Mouse (Mus musculus) left cerebral cortex, postnatal 25 days (tissue): ENCODE measurements around the gene Praf2. TPM values are rescaled to one million over a fixed set of nuclear protein-coding genes. Genes with fewer than 3 reads are reported as not detected.
"Not testable (repeated sequence)": the region's sequence is repeated elsewhere in the genome, so short reads cannot be mapped to it uniquely, and the experiment has no call there.

ENCODE experiments used
- DNase-seq, 2 experiments: peaks; one replicate each; pipeline ENCODE4 v3.0.0; 2022; ENCODE audit warnings: low spot score in 2 of 2, mixed read lengths in 1 of 2
- intact Hi-C: fragments of 180-260 bp; cut with DNase I; formaldehyde crosslinking; loops from one replicate; pipeline ENCODE4 v1.15.1; 2025
- total RNA-seq, 2 experiments: library from RNA; stranded (reverse); gene quantifications; 2 replicates each; pipeline ENCODE4 v1.2.3; 2021

The Praf2 gene
- total RNA-seq: 100 to 1,000 TPM in 1 of 2 experiments, 10 to 100 TPM in 1; 99.9 to 103 TPM

DNA sequence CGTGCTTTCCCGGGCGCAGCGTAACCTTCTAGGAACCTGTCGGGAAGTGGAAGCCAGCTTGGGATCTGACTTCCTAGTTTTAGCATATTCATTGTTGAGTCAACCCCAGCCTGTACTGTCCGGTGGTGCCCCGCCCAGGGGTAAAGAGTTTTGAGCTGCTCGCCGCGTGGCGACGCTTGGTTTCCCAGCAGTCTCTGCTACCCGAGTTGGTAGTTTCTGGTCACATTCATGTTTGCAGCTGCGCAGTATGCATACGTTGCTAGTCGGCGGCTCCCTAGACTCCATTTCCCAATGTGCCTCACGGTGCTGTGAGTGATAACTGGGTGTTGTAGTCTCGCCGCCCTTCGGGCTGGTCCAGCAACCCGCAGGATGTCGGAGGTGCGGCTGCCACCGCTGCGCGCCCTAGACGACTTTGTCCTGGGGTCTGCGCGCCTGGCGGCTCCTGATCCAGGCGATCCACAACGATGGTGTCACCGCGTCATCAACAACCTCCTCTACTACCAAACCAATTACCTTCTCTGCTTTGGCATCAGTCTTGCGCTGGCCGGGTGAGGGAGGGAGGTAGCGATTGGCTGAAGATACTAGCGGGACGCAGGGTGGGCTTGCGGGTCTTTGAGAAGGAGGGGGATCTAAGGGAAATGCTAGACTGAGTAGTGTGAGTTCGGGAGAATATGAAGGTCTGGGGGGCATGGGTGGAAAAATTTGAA is at the start of gene Praf2:
Praf2 (plus strand) TSS at position 225 of the 707 bp plus-strand sequence.
- DNase-seq: peak; percentile 79 to 95
- intact Hi-C loops: no loop called here

DNA sequence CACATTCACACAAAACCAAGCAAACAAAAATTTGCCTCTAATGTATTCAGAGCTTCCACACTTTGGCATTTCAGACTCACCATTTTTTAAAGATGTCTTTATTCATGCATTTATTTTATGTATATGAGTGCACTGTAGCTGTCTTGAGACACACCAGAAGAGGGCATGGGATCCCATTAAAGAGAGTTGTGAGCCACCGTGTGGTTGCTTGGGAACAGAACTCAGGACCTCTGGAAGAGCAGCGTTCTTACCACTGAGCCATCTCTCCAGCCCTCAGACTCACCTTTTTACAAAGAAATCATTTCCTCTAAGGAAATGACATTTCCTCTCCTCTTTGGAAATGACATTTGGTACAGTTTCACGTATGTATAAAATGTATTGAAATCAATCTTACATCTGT is 49.3 kb upstream of the Praf2 start:
- DNase-seq: no peak
- intact Hi-C loops: loop anchor here (10.0 kb wide), 1 partner anchor 364 kb away; the partner anchor contains the start of gene Clcn5

DNA sequence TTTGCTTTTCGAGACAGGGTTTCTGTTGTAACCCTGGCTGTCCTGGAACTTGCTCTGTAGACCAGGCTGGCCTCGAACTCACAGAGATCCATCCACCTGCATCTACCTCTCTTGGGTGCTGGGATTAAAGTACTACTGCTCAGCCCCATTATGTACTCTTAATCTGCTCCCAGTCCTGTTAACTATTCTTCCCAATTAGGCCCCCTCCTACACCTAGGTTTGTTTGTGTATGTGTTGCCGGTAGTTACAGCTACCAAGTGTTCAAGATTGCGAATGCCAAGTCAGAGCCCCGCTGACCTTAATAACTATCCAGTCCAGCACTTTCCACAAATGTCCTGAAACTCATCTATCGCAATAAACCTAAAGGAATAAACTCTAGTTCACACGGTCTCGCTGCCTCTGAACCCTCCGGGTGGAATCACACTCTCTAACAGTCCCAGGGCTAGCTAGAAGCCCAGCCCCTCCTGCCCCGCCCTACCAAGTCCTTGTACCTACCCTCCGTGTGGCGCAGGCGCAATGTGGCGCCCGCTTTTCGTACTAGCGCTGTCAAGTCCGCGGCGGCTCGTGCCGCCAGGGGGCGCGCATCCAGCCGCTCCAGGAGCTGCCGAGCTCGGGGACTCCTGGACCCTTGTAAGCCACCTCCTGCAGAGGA is 48.7 kb upstream of the Praf2 start:
- peak; percentile 80 to 86 for DNase-seq
- intact Hi-C loops: loop anchor here (10.0 kb wide), 1 partner anchor 365 kb away; the partner anchor contains the start of gene Clcn5

DNA sequence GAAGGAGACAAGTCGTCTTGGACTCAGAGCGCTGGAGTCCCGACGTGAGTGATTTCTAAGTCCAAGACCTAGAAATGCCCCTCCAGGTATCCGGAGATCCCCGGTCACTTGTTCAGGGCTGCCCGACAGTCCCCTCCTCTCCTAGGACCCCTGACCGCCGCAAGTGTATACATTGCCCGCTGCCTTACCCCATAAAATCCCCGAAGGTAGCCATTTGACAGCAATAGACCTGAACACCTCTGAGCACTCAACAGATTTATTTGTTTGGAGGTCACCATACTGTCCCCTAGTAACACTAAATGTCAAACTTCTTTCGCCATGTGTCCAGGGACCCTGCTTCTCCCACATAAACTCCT is 48.2 kb upstream of the Praf2 start:
- DNase-seq: no peak
- intact Hi-C loops: no loop called here

DNA sequence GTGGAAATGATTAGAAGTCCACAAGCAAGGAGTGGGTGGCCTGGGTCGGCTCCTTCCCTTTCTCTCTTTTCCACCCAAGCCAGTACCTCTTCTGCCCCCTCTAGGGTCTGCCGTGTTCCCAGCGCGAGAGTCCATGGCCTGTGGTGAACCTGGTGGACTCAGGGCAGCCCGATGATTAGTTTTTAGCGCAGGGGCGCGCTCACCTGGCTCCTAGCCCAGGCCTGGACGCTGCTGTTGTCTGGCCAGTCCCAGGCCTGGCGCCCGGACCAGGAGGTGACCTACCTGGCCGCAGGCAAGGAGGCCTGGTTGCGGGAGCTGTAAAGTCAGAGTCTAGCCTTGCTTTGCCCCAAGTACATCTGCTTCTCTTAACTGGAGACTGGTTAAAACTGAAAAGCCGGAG is 47.4 kb upstream of the Praf2 start, which contains the start of gene Magix:
Magix (minus strand) TSS at position 388 of the 400 bp plus-strand sequence.
- intact Hi-C loops: no loop called here
- no peak for DNase-seq

DNA sequence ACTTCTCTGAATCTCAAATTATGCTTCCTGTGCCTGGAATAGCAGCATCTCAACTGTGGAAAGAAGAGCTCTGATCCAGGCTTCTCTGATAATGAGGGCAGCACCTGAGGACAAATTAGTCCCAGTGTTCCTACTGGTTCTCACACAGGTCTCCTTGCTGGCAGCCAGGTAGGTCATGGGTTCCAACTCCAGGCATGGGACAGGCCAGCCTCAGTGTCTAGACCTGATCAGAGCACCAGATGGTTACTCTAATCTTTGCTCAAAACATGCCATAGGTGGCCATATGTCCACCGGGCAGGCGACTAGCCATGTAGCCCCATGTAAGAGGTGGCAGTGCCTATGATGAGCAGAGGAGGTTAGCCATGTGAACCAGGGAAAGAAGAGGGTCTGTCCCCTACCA is 39.9 kb upstream of the Praf2 start:
- intact Hi-C loops: no loop called here

DNA sequence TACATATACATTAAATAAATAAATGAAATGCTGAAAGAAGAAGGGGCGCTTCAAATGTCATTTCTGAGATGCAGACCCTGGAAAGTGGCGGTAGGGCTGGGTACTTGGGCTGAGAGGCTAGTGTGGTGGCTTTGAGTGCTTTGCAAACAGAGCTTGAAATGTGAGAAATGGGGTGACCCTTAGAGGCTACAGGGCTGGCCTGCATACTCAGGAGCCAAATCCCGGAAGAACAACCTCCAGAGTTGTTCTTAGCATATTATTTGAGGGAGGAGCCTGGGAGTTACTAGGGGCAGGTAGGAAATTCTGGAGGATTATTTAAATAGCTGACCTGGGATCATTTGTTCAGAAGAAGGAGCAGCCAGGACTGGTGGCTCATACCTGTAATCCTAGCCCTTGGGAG is 37.8 kb upstream of the Praf2 start:
- DNase-seq: no peak
- intact Hi-C loops: no loop called here

More for the DNA sequence above, 39.9 kb upstream of the Praf2 start:
- DNase-seq: no peak

DNA sequence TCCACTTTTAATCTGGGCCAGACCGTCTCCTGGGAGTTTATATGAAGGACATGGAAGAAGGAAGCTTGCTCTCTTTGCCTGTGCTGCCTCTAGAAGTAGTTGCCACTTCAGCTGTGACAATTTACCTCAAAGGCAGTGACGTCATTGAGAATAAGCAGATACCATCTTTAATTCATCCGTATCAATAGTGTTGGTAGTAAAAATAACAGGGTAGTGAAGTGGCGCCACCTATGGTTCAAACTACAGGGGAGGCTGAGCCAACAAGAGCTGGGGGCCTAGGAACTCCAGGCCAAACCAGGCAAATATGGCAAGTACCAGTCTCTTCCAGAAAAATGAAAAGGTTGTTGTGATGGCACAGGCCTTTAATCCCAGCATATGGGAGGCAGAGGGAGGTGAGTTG is 35.4 kb upstream of the Praf2 start:
- DNase-seq: no peak
- intact Hi-C loops: no loop called here

DNA sequence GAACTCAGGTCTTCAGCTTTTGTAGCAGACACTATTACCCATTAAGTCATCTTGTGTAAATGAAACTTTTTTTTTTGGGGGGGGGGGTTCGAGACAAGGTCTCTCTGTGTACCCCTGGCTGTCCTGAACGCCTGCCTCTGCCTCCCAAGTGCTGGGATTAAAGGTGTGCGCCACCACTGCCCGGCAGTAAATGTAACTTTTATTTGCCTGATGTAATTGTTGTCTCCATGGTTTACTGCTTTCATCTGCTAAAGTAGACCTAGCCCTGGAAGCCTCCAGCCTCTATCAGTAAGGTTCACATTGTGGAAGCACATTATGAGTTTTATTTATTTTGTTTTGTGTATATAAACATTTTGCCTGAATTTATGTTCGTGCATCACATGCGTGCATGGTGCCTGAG is 31.7 kb upstream of the Praf2 start:
- no peak for DNase-seq
- intact Hi-C loops: no loop called here

DNA sequence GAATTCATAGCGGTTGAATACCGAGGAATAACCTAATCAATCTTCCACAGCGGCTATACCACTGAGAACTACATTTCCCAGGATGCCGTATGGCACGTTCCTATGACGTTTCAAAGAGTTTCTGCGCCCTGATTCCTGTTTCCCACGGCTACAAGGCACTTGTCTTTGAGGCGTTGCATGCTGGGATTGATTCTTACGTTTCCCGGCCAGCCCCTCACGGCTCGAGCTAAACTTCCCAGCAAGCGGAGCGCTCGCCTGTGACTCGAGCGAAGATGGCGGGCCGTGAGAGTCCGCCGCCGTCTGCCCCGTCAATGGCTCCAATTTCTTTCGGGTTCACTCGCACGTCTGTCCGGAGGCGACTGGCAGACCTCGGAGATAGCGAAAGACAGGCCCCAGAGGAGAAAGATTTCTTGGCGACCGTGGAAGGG is 31.3 kb upstream of the Praf2 start, which contains the start of gene Gpkow:
Gpkow (plus strand) TSS at position 178 of the 428 bp plus-strand sequence.
- DNase-seq: peak; percentile 83 to 95
- intact Hi-C loops: no loop called here

DNA sequence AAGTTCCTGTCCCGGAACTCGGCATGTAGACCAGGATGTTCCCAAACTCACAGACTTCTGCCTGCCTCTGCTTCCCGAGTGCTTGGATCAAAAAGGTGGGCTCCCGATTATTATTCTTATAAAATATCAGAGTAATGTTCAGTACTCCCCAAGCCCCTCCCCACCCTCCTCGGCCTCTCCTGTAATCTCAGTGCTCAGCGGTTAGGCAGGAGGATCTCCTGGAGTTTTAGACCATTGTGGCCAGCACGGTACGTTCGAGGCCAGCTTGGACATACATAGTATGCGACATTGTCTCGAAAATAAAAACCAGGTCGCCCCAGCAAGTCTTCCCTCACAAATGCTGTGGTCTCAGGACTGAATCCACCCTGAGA is 14.5 kb upstream of the Praf2 start:
- intact Hi-C loops, DNase-seq: not testable (repeated sequence)

DNA sequence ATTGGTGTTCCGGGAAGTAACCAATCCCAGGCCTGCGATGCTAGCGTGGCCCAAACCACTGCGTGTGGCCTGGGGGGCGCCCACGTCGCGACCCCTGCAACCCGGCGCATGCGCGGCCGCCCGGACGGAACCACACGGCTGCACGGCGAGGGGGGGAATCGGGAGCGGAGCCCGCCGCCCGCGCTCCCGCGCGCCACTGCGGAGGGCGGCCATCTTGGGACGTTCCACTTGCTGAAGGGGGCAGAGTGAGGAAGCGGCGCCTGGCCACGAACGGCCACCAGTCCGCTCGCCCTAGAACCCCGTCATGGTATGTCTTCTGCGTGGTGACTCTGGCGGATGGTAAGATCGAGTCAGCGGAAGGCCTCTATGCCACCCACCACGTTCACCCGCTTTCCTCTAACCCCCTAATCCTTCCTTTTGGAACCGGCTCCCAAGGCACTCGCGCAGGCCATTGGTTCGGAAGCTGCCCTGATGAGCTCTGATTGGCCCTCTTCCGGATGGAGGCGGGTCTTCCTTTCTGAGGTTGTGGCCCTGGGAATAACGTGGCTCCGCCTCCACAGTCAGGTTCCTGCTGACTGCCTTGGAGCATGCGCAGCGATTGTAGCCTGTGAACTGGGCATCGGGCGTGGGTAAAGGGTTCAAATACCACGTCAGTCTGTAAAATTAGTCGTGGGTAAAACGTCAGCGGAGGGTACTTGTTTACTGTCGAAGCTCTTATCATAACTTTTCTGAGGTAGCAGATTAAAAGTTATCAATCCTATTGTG is 13.9 kb upstream of the Praf2 start, which contains the start of gene Wdr45:
Wdr45 (plus strand) TSS at position 199 of the 765 bp plus-strand sequence.
- intact Hi-C loops: not testable (repeated sequence)

DNA sequence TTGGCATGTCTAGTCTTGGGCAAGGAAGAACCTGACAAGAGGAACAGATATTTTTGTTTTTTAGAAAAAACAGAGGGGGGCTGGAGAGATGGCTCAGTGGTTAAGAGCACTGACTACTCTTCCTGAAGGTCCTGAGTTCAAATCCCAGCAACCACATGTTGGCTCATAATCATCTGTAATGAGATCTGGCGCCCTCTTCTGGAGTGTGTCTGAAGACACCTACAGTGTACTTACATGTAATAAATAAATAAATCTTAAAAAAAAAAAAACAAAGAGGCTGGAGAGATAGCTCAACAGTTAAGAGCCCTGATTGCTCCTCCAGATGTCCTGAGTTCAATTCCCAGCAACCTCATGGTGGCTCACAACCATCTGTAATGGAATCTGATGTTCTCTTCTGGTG is 12.2 kb upstream of the Praf2 start:
- intact Hi-C loops, DNase-seq: not testable (repeated sequence)

More for the DNA sequence above, 13.9 kb upstream of the Praf2 start, which contains the start of gene Wdr45:
- peak; percentile 90 to 97 for DNase-seq

DNA sequence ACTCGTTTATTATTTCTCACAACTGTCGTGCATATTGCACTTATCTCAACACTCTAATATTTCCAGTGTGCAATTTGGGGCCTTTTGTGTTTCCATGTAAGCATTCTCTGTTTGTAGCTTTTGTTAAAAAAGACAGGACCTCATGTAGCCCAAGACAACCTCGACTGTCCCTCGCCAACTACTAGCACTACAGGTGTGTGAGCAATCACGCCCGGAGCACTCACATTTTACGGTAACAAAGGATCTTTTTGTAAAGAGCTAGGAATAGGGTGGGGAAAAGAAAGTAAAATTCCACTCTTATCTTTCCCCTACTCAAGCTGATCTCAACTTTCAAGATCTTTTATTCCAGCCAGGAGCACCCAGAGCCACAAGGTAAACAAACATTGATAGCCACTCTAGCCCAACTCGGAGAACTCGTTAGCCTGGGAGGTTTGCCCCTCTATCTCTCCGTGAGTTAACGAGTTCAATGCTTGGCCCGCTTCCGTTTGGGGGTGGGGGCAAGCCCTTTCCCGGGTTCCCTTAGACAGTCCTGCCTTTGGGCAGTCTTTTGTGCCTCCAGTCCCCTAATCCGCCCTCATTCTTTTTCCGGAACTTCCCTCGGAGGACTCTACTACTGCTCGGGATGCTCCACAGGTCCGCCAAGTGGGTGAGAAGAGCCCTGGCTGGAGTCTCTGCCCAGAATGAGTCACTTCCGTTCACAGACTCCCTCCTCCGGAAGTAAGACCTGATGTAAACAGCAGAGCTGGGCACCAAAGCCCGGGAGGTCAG is 6.5 kb upstream of the Praf2 start, which contains the start of gene Gm45208:
Gm45208 (plus strand) TSS at position 732 of the 768 bp plus-strand sequence.
- DNase-seq: peak; percentile 61 to 81
- intact Hi-C loops: no loop called here

DNA sequence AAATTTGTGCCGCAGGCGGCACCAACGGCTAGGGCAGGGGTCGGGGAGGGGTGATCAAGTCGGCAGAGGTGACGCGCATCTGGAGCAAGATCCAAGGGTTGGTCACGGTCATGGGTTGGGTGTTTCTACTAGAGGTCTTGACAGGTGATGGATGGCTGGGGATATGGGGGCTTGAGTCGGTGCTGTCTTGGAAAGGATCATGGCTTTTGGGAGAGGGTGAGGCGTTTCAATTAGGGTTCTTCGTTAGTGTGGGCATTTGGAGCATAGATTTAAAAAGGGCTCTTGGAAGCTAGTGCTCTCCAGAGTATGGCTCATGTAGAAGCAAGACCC is 6.0 kb upstream of the Praf2 start:
- intact Hi-C loops: no loop called here
- no peak for DNase-seq

DNA sequence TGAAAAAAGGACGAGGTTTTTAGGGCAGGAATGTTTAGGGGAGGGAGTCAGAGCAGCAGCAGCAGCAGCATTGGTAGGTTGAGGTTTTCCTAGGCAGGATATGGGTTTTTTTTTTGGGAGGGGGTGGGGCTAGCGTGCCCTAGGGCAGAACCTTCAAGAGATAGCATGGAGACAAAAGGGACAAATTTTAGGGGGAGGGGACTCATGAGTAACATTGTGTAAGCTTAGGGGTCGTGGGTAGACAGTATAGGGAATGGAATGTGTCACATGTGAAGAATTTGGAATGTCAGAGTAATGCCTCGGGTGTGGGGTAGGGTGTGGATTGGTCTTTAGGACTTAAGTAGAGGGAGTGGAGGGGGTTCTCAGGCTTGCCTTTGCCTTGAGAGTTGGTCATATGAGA is 5.5 kb upstream of the Praf2 start:
- no peak for DNase-seq
- intact Hi-C loops: no loop called here

DNA sequence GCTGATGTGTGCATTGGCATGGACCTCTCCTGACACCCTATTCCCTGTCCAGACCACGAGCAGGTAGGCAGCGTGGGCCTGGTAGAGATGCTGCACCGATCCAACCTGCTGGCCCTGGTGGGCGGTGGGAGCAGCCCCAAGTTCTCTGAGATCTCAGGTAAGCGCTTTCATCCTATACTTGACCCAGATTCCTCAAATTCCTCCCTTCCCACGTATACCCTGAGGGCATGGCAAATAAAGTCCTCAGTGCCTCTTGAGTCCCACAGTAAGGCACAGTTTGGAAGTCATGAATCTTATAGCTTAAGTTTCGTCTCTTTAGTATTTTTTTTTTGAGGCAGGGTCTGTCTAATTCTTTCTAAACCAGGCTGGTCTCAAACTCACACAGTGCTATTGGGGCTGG is 4.1 kb upstream of the Praf2 start:
- intact Hi-C loops: no loop called here
- no peak for DNase-seq

DNA sequence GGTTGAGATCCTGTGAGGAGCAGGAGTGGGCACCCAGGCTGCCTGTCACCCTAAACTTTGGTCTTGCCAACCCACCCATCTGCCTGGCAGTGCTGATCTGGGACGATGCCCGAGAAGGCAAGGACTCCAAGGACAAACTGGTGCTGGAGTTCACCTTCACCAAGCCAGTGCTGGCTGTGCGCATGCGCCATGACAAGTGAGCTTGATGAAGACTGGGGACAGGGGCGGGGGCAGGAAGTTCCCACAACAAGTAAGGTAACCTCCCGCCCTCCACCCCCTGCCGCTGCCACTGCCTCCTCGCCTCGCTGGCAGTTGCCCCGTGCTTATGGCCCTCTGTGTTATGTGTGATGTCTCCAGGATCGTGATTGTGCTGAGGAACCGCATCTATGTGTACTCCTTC is 2.4 kb upstream of the Praf2 start:
- intact Hi-C loops: no loop called here
- no peak for DNase-seq

DNA sequence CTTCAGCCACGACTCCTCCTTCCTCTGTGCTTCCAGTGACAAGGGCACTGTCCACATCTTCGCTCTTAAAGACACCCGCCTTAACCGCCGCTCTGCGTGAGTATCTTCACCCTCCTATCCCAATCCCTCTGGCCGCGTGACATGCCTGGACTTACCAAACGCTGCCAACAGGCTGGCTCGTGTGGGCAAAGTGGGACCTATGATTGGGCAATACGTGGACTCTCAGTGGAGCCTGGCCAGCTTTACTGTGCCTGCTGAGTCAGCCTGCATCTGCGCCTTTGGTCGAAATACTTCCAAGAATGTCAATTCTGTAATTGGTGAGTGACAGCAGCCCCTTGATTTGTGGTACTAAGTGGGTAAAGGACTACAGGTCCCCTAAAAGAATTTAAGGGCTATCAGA is 1.1 kb upstream of the Praf2 start:
- intact Hi-C loops: no loop called here

DNA sequence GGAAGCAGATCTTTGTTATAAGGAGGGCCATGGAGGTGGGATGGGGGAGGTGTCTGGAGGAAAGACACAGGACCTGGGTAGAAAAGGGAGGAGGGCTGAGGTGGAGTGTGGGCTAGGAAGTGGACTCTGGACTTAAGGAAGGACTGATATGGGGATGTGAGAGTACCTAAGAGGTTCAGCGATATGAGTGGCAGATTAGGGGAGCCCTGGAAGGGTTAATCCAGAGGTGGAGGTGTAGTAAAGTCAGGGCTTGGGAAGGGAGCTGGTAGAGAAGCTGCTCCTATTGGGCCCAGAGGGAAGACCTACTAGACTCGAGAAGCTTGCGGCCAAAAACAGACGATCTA is 655 bp downstream of the Praf2 start:
- intact Hi-C loops: no loop called here
- DNase-seq: no peak

More for the DNA sequence above, 1.1 kb upstream of the Praf2 start:
- no peak for DNase-seq
